8 mouse cellular contexts compared by ENCODE assay signal in genomic region chr8:105702001-105702401, GRCm38 (mm10). TPM values are rescaled to one million over a fixed set of nuclear protein-coding genes. Genes with fewer than 3 reads are reported as not detected.
DNase-seq lines count a peak whose midpoint lies in the region; ATAC-seq and TF ChIP-seq lines count a peak whose summit lies in the region.

No protein-coding gene starts in this region.

- no peak for DNase-seq in liver, adult 2 months (ENCODE audit: extremely low read depth, low read depth, low spot score)
- no peak for DNase-seq in liver
- DNase-seq in cerebellum, adult 2 months = peak; percentile 56 to 62
- peak; percentile 2 for DNase-seq in forelimb bud, embryonic 11.5 days (ENCODE audit: low read depth, low spot score)
- peak; percentile 47 for DNase-seq in midbrain, embryonic 10.5 days (ENCODE audit: low spot score)
- DNase-seq in adrenal gland, adult 18-20 months (ENCODE audit: low spot score in 2 of 2) = no peak
- no peak for DNase-seq in frontal cortex, postnatal 25 days (ENCODE audit: low spot score in 2 of 2)

- TF ChIP-seq CTCF in liver, adult 2 months (IDR thresholded peaks at IDR 0.05; ENCODE audit: low read depth, low read length) = no peak
- TF ChIP-seq CTCF in cerebellum, adult 2 months (IDR thresholded peaks at IDR 0.05; ENCODE audit: borderline replicate concordance, insufficient read depth, low read depth, low read length) = no peak

- H3K4me1 ChIP-seq in liver, adult 2 months (ENCODE audit: control insufficient read depth, insufficient read depth, low read length) = peaks cover 5% of the 10 kb centered on the region
- H3K4me1 ChIP-seq in cerebellum, adult 2 months (ENCODE audit: control insufficient read depth, insufficient read depth, low read length) = peaks cover 46% of the 10 kb centered on the region
- H3K4me1 ChIP-seq in midbrain, embryonic 10.5 days = peaks cover 41% of the 10 kb centered on the region

- H3K79me2 ChIP-seq in liver, adult 2 months (ENCODE audit: control insufficient read depth, insufficient read depth, low read length) = no peaks in the 10 kb centered on the region

- no peaks in the 10 kb centered on the region for H3K36me3 ChIP-seq in liver, adult 2 months (ENCODE audit: control insufficient read depth, insufficient read depth, low read length)
- peaks cover 67% of the 10 kb centered on the region for H3K36me3 ChIP-seq in midbrain, embryonic 10.5 days

- 0 out of 2 replicates have a peak overlapping the region, but pooled peaks have one; percentile 24 for H3K9ac ChIP-seq in liver, adult 2 months (ENCODE audit: low read depth, low read length)

- H3K9me3 ChIP-seq in midbrain, embryonic 10.5 days (replicated peaks) = no peaks in the 10 kb centered on the region

- H3K27ac ChIP-seq in liver, adult 2 months (replicated peaks; ENCODE audit: insufficient read depth, low read depth, low read length) = no peak overlapping the region
- peak overlapping the region; percentile 98 for H3K27ac ChIP-seq in cerebellum, adult 2 months (ENCODE audit: insufficient read depth, low read length)
- peak overlapping the region; percentile 86 for H3K27ac ChIP-seq in midbrain, embryonic 10.5 days (replicated peaks)

- H3K27me3 ChIP-seq in liver, adult 2 months (ENCODE audit: control insufficient read depth, insufficient read depth, low read length) = no peaks in the 10 kb centered on the region
- no peaks in the 10 kb centered on the region for H3K27me3 ChIP-seq in cerebellum, adult 2 months (ENCODE audit: control insufficient read depth, insufficient read depth, low read length)
- H3K27me3 ChIP-seq in midbrain, embryonic 10.5 days (ENCODE audit: low read depth, poor library complexity, severe bottlenecking) = no peaks in the 10 kb centered on the region

- TF ChIP-seq POLR2A in liver, adult 2 months (IDR thresholded peaks at IDR 0.05; ENCODE audit: extremely low read depth, insufficient read depth, low read length) = no peak
- no peak for TF ChIP-seq POLR2A in cerebellum, adult 2 months (IDR thresholded peaks at IDR 0.05; ENCODE audit: borderline replicate concordance, insufficient read depth, low read length)

- 0 out of 2 replicates have a peak overlapping the region, but pooled peaks have one; percentile 75 for H3K4me3 ChIP-seq in liver, adult 2 months (ENCODE audit: insufficient read depth, low read depth, low read length)
- H3K4me3 ChIP-seq in cerebellum, adult 2 months (replicated peaks; ENCODE audit: insufficient read depth, low read depth, low read length) = peak overlapping the region; percentile 99
- peak overlapping the region; percentile 81 for H3K4me3 ChIP-seq in midbrain, embryonic 10.5 days

- no peak for ATAC-seq in activated CD4-positive, CD25-positive, alpha-beta regulatory T cell, adult 4 months

- WGBS in liver, adult 2 months = 80% methylated on average over 18 of the region's 18 CpGs
- 15% methylated on average over 18 of the region's 18 CpGs for WGBS in cerebellum, adult 2 months
- WGBS in midbrain, embryonic 10.5 days = 33% methylated on average over 18 of the region's 18 CpGs

RNA-seq across cellular contexts. Expression of gene Pard6a, which starts 1.1 kb away (rescaled TPM):
- 4.1 and 5.4 TPM in 2 replicates for total RNA-seq in liver, adult 2 months (2014; rRNA removed)
- 8.1 and 8.6 TPM in 2 replicates for polyA plus RNA-seq in liver, adult 2 months (2012; rRNA removed)
- polyA plus RNA-seq in cerebellum, adult 2 months (2012; rRNA removed) = 128 and 137 TPM in 2 replicates
- 25.9 and 28.2 TPM in 2 replicates for polyA plus RNA-seq in midbrain, embryonic 10.5 days (2016; fragmentation: Nextera tagmentation; extraction: Ambion mirVana)
- 10 to 100 TPM in 1 of 2 experiments, 1 to 10 TPM in 1; 7.5 to 14.2 TPM for total RNA-seq in adrenal gland, adult 18-20 months (2021)
- 10 to 100 TPM; 10.8 to 13.8 TPM for polyA plus RNA-seq in activated CD4-positive, CD25-positive, alpha-beta regulatory T cell, adult 4 months (2017; shearing (Covaris generic))

RNA-seq across cellular contexts. Expression of gene Acd, which starts 1.1 kb away (rescaled TPM):
- 1.5 and 3.2 TPM in 2 replicates for total RNA-seq in liver, adult 2 months (2014; rRNA removed)
- 18.3 and 22.8 TPM in 2 replicates for polyA plus RNA-seq in liver, adult 2 months (2012; rRNA removed)
- 56.3 and 56.8 TPM in 2 replicates for polyA plus RNA-seq in cerebellum, adult 2 months (2012; rRNA removed)
- 76.5 and 89.9 TPM in 2 replicates for polyA plus RNA-seq in midbrain, embryonic 10.5 days (2016; fragmentation: Nextera tagmentation; extraction: Ambion mirVana)
- total RNA-seq in adrenal gland, adult 18-20 months (2021) = 10 to 100 TPM; 21.1 to 23.9 TPM
- polyA plus RNA-seq in activated CD4-positive, CD25-positive, alpha-beta regulatory T cell, adult 4 months (2017; shearing (Covaris generic)) = 10 to 100 TPM; 50.0 to 57.3 TPM

RNA-seq across cellular contexts. Expression of gene 4933405L10Rik, which starts 5.5 kb away (rescaled TPM):
- not detected in 2 replicates for total RNA-seq in liver, adult 2 months (2014; rRNA removed)
- polyA plus RNA-seq in liver, adult 2 months (2012; rRNA removed) = not detected in 2 replicates
- polyA plus RNA-seq in cerebellum, adult 2 months (2012; rRNA removed) = 0.51 TPM in 2 replicates
- not detected in 2 replicates for polyA plus RNA-seq in midbrain, embryonic 10.5 days (2016; fragmentation: Nextera tagmentation; extraction: Ambion mirVana)
- total RNA-seq in adrenal gland, adult 18-20 months (2021) = not detected
- not detected for polyA plus RNA-seq in activated CD4-positive, CD25-positive, alpha-beta regulatory T cell, adult 4 months (2017; shearing (Covaris generic))

RNA-seq across cellular contexts. Expression of gene Enkd1, which starts 6.0 kb away (rescaled TPM):
- 0.13 TPM in 1 of 2 replicates, not detected in the other for total RNA-seq in liver, adult 2 months (2014; rRNA removed)
- polyA plus RNA-seq in liver, adult 2 months (2012; rRNA removed) = 0.42 and 0.62 TPM in 2 replicates
- 15.3 and 17.4 TPM in 2 replicates for polyA plus RNA-seq in cerebellum, adult 2 months (2012; rRNA removed)
- polyA plus RNA-seq in midbrain, embryonic 10.5 days (2016; fragmentation: Nextera tagmentation; extraction: Ambion mirVana) = 45.1 and 52.7 TPM in 2 replicates
- 1 to 10 TPM; 3.0 to 3.5 TPM for total RNA-seq in adrenal gland, adult 18-20 months (2021)
- polyA plus RNA-seq in activated CD4-positive, CD25-positive, alpha-beta regulatory T cell, adult 4 months (2017; shearing (Covaris generic)) = 1 to 10 TPM; 1.4 to 3.8 TPM

RNA-seq across cellular contexts. Expression of gene Carmil2, which starts 15.9 kb away (rescaled TPM):
- under 0.01 and 0.07 TPM in 2 replicates for total RNA-seq in liver, adult 2 months (2014; rRNA removed)
- 0.32 and 0.64 TPM in 2 replicates for polyA plus RNA-seq in liver, adult 2 months (2012; rRNA removed)
- 69.8 and 72.1 TPM in 2 replicates for polyA plus RNA-seq in cerebellum, adult 2 months (2012; rRNA removed)
- polyA plus RNA-seq in midbrain, embryonic 10.5 days (2016; fragmentation: Nextera tagmentation; extraction: Ambion mirVana) = 2.0 and 3.5 TPM in 2 replicates
- 1 to 10 TPM; 2.0 to 2.9 TPM for total RNA-seq in adrenal gland, adult 18-20 months (2021)
- 1 to 10 TPM; 6.0 to 7.9 TPM for polyA plus RNA-seq in activated CD4-positive, CD25-positive, alpha-beta regulatory T cell, adult 4 months (2017; shearing (Covaris generic))

Comparison
In these comparisons a context has a peak if more than half of its experiments do, and no peak if none do; other contexts are left out.
1. DNase-seq: peak in cerebellum, adult 2 months (2 of 2), forelimb bud, embryonic 11.5 days (single experiment) and midbrain, embryonic 10.5 days (single experiment); none in liver, adult 2 months (single experiment), liver (single experiment), adrenal gland, adult 18-20 months (0 of 2) and frontal cortex, postnatal 25 days (0 of 2).
2. Peak in every context shown above with its lines, with median percentiles within 50 percentile points of each other: H3K4me3 ChIP-seq.